Mouse (Mus musculus): ENCODE measurements around the gene Adcy4. TPM values are rescaled to one million over a fixed set of nuclear protein-coding genes. Genes with fewer than 3 reads are reported as not detected.

The Adcy4 gene
- polyA plus RNA-seq, 1 experiment = 0.02 TPM

DNA sequence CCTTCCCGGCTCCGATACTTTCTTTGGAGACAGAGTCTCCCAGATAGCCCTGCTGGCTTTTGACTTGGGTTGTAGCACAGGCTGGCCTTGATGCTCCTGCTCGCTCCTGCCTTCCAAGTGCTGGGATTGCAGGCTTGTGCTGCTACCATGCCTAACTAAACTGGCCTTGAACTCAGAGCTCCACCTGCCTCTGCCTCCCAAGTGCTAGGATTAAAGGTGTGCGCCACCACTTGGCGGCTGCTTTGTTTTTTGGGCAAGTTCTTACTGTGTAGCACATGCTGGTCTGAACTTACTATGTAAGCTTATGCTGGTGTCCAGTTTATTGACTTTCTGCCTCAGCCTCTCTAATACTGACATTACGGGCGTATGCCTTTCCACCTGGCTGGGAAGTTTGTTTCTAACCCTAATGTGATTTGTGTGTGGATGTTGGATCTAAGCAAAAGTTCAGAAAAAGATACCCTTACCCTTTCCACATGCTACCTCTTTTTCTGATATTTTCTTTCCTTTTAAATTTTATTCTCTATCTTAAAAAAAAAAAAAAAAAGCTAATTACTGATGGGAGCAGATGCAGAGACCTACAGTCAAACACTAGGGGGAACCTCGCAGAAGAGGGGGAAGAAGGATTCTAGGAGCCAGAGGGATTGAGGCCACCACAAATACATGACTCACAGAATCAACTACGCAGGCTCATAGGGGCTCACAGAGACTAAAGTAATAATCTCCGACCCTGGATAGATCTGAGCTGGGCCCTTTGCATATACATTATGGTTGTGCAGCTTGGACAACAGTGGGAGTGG, 36.6 kb downstream of the Adcy4 start:
- H3K36me3 ChIP-seq (ENCODE audit: control insufficient read depth, insufficient read depth) = peaks cover 51% of the 10 kb centered on the region
- H3K79me2 ChIP-seq (ENCODE audit: control insufficient read depth, insufficient read depth) = peaks cover 36% of the 10 kb centered on the region
- no peaks in the 10 kb centered on the region for H3K27me3 ChIP-seq (ENCODE audit: control insufficient read depth, insufficient read depth, insufficient read length)
- H3K4me3 ChIP-seq (ENCODE audit: insufficient read depth, poor library complexity, severe bottlenecking) = peak overlapping the region; percentile 79
- H3K79me3 ChIP-seq (ENCODE audit: low read depth) = peaks cover 19% of the 10 kb centered on the region
- no peak for TF ChIP-seq MAX (IDR thresholded peaks at IDR 0.05)
- TF ChIP-seq CTCF (IDR thresholded peaks at IDR 0.05; ENCODE audit: control insufficient read depth, insufficient read depth, insufficient read length) = no peak
- TF ChIP-seq MYOG (IDR thresholded peaks at IDR 0.05; ENCODE audit: control insufficient read depth, extremely low read depth, insufficient read length) = no peak
- TF ChIP-seq USF1 (IDR thresholded peaks at IDR 0.05; ENCODE audit: low read depth) = no peak
- no peak for TF ChIP-seq CEBPB (IDR thresholded peaks at IDR 0.05; ENCODE audit: low read depth)
- no peak for TF ChIP-seq FOSL1 (IDR thresholded peaks at IDR 0.05; ENCODE audit: insufficient read depth, low read length, poor library complexity, severe bottlenecking)
- H3ac ChIP-seq (ENCODE audit: control insufficient read depth, insufficient read length, low read depth) = no peak overlapping the region

DNA sequence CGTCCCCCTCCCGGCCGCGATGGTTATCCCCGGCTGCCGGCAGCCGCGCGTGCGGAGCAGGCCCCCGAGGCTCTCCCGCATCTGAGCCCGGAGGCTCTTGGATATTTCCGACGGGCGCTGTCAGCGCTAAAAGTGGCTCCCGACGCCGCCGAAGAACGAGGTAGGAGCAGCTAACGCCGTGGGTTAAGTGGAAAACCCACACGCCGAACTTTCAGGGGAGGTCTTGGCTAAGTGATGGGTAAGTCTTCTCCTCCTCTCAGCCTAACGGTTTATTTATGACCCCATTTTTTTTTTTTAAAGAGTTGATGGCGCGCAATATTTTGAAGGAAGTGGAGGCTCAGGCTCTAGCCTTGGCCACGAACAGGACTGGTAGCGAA, 38.0 kb downstream of the Adcy4 start:
- peaks cover 43% of the 10 kb centered on the region for H3K36me3 ChIP-seq (ENCODE audit: control insufficient read depth, insufficient read depth)
- no peaks in the 10 kb centered on the region for H3K27me3 ChIP-seq (ENCODE audit: control insufficient read depth, insufficient read depth, insufficient read length)
- H3K79me2 ChIP-seq (ENCODE audit: control insufficient read depth, insufficient read depth) = peaks cover 36% of the 10 kb centered on the region
- peaks cover 19% of the 10 kb centered on the region for H3K79me3 ChIP-seq (ENCODE audit: low read depth)
- peak overlapping the region; percentile 75 for H3ac ChIP-seq (ENCODE audit: control insufficient read depth, insufficient read length, low read depth)
- TF ChIP-seq MAX (IDR thresholded peaks at IDR 0.05) (no peak), MYOD1 (IDR thresholded peaks at IDR 0.05; ENCODE audit: control insufficient read depth, insufficient read length, low read depth) (no peak), CTCF (IDR thresholded peaks at IDR 0.05; ENCODE audit: control insufficient read depth, insufficient read depth, insufficient read length) (no peak), USF1 (IDR thresholded peaks at IDR 0.05; ENCODE audit: low read depth) (no peak), MYOG (IDR thresholded peaks at IDR 0.05; ENCODE audit: control insufficient read depth, extremely low read depth, insufficient read length) (no peak), CEBPB (IDR thresholded peaks at IDR 0.05; ENCODE audit: low read depth) (no peak), FOSL1 (IDR thresholded peaks at IDR 0.05; ENCODE audit: insufficient read depth, low read length, poor library complexity, severe bottlenecking) (no peak)
- peak overlapping the region; percentile 79 for H3K4me3 ChIP-seq (ENCODE audit: insufficient read depth, poor library complexity, severe bottlenecking)

DNA sequence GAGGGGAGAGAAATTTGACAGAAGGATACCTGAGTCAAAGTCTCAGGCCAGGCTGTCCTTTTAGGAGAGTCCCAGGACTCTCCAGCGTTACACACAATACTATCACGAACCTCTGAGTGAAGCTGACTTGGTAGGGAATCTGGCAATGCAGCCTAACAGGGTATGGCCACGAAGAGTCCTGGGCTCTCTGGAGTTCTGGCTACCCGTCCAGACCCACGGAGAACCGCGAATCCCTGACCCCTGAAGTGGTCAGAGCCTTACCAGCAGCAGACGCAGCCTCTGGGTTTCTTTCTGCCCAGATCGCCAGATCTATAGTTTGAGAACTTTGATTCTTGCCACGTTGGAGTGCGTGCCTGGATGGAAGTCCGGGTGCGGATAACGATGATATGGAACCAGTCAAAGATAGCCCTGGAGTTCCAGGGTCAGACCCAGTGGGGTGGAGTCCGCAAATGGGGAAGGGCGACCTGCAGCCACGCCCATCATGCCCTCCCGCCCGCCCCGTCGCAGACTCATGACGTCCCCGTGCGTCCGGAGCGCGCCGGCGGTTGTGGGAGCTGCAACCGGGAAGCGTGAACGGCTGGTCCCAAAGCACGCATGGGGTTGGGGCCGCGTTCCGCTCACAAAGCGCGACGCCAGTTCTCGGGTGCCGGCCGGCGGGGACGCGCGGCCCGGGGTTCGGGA, 38.6 kb downstream of the Adcy4 start, which contains the start of the genes Dhrs1 and Nop9:
Gene Dhrs1 (minus strand): TSS at position 511 of the 681 bp plus-strand sequence.
Gene Nop9 (plus strand): TSS at position 514 of the 681 bp plus-strand sequence.
- Histone ChIP-seq H3K79me2 (ENCODE audit: control insufficient read depth, insufficient read depth) (peaks cover 36% of the 10 kb centered on the region), H3K27me3 (ENCODE audit: control insufficient read depth, insufficient read depth, insufficient read length) (no peaks in the 10 kb centered on the region), H3K36me3 (ENCODE audit: control insufficient read depth, insufficient read depth) (peaks cover 38% of the 10 kb centered on the region), H3K4me3 (ENCODE audit: insufficient read depth, poor library complexity, severe bottlenecking) (peak within 1 kb of the TSS; percentile 79), H3K79me3 (ENCODE audit: low read depth) (peaks cover 19% of the 10 kb centered on the region), H3ac (ENCODE audit: control insufficient read depth, insufficient read length, low read depth) (peak within 1 kb of the TSS; percentile 75)
- TF ChIP-seq MYOG (IDR thresholded peaks at IDR 0.05; ENCODE audit: control insufficient read depth, extremely low read depth, insufficient read length) (no peak), MAX (IDR thresholded peaks at IDR 0.05) (peak; percentile 68), CEBPB (IDR thresholded peaks at IDR 0.05; ENCODE audit: low read depth) (no peak), CTCF (IDR thresholded peaks at IDR 0.05; ENCODE audit: control insufficient read depth, insufficient read depth, insufficient read length) (no peak), FOSL1 (IDR thresholded peaks at IDR 0.05; ENCODE audit: insufficient read depth, low read length, poor library complexity, severe bottlenecking) (no peak)

DNA sequence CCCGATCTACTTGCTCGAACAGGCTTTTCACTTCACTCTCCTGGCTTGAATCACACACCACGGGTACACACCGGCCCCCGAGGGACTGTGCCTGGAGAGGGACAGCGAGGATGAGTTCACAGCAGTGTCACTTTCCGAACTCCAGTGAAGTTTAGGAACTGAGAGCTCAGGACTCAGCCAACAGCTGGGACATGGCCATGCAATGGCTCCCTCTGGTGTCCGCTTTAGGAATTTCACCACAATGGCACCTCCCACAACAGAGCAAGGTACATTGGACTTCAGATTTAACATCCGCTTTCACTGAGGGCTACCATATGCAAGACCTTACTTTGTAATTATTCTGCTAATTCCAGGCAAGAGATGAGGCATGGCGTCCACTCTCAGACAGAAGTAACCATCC, 40.2 kb downstream of the Adcy4 start:
- Histone ChIP-seq H3ac (ENCODE audit: control insufficient read depth, insufficient read length, low read depth) (no peak overlapping the region), H3K4me3 (ENCODE audit: insufficient read depth, poor library complexity, severe bottlenecking) (no peak overlapping the region)
- TF ChIP-seq MYOG (IDR thresholded peaks at IDR 0.05; ENCODE audit: control insufficient read depth, extremely low read depth, insufficient read length) = no peak
- peak; percentile 71 for TF ChIP-seq CTCF (IDR thresholded peaks at IDR 0.05; ENCODE audit: control insufficient read depth, insufficient read depth, insufficient read length)
- TF ChIP-seq MAX (IDR thresholded peaks at IDR 0.05) = no peak
- TF ChIP-seq MYOD1 (IDR thresholded peaks at IDR 0.05; ENCODE audit: control insufficient read depth, insufficient read length, low read depth) = no peak
- TF ChIP-seq CEBPB (IDR thresholded peaks at IDR 0.05; ENCODE audit: low read depth) = no peak
- no peak for TF ChIP-seq FOSL1 (IDR thresholded peaks at IDR 0.05; ENCODE audit: insufficient read depth, low read length, poor library complexity, severe bottlenecking)

DNA sequence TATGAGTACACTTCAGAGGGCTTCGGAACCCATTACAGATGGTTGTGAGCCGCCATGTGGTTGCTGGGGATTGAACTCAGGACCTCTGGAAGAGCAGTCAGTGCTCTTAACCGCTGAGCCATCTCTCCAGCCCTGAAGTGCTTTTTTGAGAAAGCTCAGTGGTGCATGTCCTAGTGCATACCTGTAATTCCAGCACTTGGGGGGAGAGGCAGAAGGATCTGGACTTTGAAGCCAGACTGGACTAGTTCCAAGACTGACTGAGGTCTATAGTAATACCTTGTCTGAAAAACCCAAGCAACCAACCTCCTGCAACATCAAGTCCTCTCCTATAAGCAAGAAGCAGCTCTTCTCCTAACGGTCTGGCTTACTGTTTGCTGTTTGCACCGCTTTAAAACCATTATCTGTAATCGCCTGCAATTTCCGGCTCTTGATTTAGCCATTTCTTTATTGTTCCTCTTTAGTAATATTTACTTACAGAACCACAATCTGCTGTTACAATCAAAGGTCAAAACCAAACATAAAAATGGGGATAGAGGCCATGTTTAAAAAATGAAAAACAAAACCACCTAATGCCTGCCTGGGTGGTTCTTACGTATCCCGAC, 46.7 kb downstream of the Adcy4 start:
- Histone ChIP-seq H3K79me2 (ENCODE audit: control insufficient read depth, insufficient read depth) (no peaks in the 10 kb centered on the region), H3ac (ENCODE audit: control insufficient read depth, insufficient read length, low read depth) (no peak overlapping the region), H3K36me3 (ENCODE audit: control insufficient read depth, insufficient read depth) (peaks cover 12% of the 10 kb centered on the region), H3K4me3 (ENCODE audit: insufficient read depth, poor library complexity, severe bottlenecking) (no peak overlapping the region), H3K79me3 (ENCODE audit: low read depth) (no peaks in the 10 kb centered on the region), H3K27me3 (ENCODE audit: control insufficient read depth, insufficient read depth, insufficient read length) (no peaks in the 10 kb centered on the region)
- TF ChIP-seq MYOG (IDR thresholded peaks at IDR 0.05; ENCODE audit: control insufficient read depth, extremely low read depth, insufficient read length) (no peak), MAX (IDR thresholded peaks at IDR 0.05) (no peak), FOSL1 (IDR thresholded peaks at IDR 0.05; ENCODE audit: insufficient read depth, low read length, poor library complexity, severe bottlenecking) (no peak)

More for the DNA sequence above, 40.2 kb downstream of the Adcy4 start:
- Histone ChIP-seq H3K79me3 (ENCODE audit: low read depth) (peaks cover 19% of the 10 kb centered on the region), H3K36me3 (ENCODE audit: control insufficient read depth, insufficient read depth) (peaks cover 28% of the 10 kb centered on the region), H3K79me2 (ENCODE audit: control insufficient read depth, insufficient read depth) (peaks cover 36% of the 10 kb centered on the region), H3K27me3 (ENCODE audit: control insufficient read depth, insufficient read depth, insufficient read length) (no peaks in the 10 kb centered on the region)
